Mouse (Mus musculus) fat pad, adult 2 months (tissue): ENCODE results near the gene Ypel3.

ENCODE experiments used
- DNase-seq: peaks from one replicate; pipeline ENCODE4 v3.0.0-alpha.2; 2011; ENCODE audit warnings: low read depth, low spot score; ENCODE audit errors: extremely low read depth

Gene Ypel3

GRCm38 (mm10) chr7:126808703-126809455 is 32.1 kb downstream of the Ypel3 start:
- no peak for DNase-seq

DNA sequence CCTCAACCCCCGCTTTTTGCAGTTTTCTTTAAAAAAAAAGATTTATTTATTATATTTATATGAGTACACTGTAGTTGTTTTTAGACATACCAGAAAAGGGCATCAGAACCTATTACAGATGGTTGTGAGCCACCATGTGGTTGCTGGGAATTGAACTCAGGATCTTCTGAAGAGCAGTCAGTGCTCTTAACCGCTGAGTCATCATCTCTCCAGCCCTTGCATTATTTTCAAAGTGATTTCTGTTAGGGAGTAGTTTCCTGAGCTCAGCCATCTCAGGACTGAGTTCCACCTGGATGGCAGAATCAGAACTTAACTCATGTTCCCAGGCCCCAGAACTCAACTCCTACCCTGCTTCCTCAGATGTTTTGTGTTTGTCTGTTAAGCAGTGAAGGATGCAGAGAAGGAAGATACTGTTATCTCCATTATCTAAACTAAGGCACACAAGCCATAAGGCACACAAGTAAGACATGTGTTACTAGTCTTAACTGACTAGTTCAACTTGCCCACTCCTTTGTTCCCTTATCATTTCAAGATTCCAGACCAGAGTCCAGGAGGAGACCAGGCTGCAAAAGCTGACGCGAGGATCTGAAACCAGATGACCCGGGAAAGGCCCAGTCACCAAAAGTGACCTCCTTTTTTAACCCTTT is 33.1 kb downstream of the Ypel3 start:
- no peak for DNase-seq

- no peak for DNase-seq
Observed at GRCm38 (mm10) chr7:126815726-126816222, 39.0 kb downstream of the Ypel3 start.

DNA sequence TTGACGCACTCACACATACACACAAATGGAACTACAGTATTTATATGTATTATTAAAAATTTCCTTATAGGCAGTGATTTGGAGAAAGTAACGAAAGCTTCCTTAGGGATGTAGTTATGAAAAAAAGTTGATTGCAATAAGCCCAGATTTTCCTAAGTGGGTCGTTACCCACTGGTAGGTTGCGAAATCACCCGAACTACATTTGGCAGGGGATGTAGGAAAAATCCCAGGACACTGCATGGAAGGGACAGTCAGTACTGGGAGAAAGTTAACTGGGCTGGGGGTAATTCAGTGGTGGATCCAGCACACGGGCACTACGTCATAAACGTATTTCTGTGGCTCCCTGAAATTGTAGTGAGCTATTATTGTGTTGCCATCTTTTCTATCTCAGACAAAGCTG is 39.7 kb downstream of the Ypel3 start:
- DNase-seq: no peak

- no peak for DNase-seq
Observed at GRCm38 (mm10) chr7:126817595-126817994, 40.8 kb downstream of the Ypel3 start.

DNA sequence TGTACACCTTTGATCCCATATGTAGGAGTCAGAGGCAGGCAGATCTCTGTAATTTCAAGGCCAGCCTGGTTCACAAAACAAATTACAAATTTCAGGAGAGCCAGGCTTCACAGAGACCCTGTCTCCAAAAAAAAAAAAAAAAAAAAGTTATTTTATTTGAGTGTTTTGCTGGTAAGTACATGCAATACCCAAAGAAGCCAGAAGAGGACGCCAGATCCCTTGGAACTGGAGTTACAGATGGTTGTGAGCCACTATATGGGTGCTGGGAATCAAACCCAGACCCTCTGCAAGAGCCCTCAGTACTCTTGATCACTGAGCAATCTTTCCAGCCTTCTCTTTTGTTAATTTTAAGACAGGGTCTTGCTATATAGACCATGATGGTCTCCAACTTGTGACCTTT is 42.1 kb downstream of the Ypel3 start:
- no peak for DNase-seq

DNA sequence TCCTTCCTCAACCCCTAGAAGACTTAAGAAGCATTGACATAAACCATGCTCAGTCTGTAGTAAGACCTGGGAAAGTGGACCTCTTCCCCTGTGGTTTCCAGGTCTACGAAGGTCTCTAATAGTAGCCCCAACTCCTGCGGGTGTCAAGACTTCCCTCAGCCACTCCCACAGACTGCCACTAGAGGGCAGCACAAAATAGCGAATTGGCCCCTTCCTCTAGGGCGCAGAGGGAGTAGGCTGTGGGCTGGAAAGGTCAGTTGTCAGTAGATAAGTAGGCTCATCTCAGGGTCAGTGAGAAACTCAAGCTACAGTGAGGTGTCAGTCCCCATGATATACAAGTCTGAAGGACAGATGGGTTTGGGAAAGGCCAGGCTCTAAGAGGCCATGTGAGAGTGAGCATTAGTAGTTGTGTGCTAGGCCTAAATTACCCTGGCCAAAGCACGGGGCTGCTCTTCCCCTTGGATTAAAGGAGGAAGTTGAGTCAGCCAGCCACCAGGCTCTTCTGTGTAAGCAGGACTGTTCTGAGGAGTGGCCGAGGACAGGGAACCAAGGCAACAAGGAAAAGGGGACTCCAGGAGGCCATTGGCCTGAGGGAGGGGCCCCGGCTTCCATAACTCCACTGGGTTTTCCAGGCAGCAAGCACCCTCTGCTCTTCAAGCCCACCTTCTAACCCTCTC is 45.2 kb downstream of the Ypel3 start:
- no peak for DNase-seq

GRCm38 (mm10) chr7:126822741-126823140 is 46.0 kb downstream of the Ypel3 start:
- DNase-seq: no peak

GRCm38 (mm10) chr7:126823202-126823711 is 46.5 kb downstream of the Ypel3 start:
- no peak for DNase-seq

GRCm38 (mm10) chr7:126823940-126824339 is 47.2 kb downstream of the Ypel3 start:
- DNase-seq: no peak

DNA sequence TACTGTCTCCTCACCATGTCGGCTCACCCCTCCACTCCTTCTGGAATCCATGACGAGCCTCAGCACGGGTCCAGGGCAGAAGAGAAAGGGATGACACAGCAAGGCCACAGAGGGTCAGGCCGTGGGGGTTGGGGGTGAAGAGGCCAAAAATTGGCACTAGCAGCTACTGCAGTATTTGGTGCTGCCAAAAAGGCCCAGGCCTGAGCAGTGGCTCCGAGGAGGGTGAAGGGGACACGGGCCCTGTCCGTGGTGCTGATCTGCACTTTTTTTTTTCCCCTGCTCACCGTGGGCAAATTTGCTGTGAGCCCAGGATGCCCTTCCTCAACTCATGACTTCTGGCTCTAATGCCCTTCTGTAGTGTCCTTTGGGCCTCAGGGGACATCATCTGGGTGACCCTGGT is 48.6 kb downstream of the Ypel3 start:
- DNase-seq: no peak

DNA sequence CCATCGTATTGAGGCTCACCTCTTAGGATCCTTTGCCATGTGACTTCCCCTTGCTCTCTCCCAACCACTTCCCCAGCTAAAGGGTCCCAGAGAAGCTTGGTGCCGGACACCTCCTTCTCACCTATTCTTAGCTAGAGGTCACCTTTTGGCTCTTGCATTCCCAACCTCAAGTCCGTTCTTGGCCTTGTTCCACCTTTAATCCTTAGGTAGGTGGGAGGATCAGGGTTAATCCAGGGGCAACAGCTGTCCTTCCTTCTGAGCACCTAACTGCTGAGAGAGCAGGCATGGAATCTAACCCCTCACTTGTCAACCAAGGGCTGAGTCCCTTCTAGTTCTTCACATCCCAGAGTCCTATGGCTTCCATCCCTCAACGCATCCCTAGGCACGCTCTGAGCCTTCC is 49.2 kb downstream of the Ypel3 start:
- no peak for DNase-seq
